Mouse (Mus musculus): ENCODE measurements around the gene Brf1. TPM values are rescaled to one million over a fixed set of nuclear protein-coding genes. Genes with fewer than 3 reads are reported as not detected.

The Brf1 gene
- polyA plus RNA-seq, 1 experiment from 2014 or later = 76.2 TPM

- no peaks in the 10 kb centered on the region for H3K9me3 ChIP-seq
- peak overlapping the region; percentile 65 for H3K9ac ChIP-seq (replicated peaks)
- H3K27ac ChIP-seq (replicated peaks) = peak overlapping the region; percentile 76
- H3K4me1 ChIP-seq = peaks cover 20% of the 10 kb centered on the region
- peaks cover 72% of the 10 kb centered on the region for H3K27me3 ChIP-seq
- ATAC-seq (ENCODE audit: low FRiP score, low read depth) = peak; percentile 44
- WGBS = 2% methylated on average over 106 of the region's 124 CpGs
- peak overlapping the region; percentile 83 for H3K4me2 ChIP-seq (replicated peaks)
- H3K36me3 ChIP-seq = no peaks in the 10 kb centered on the region
- peak overlapping the region; percentile 55 for H3K4me3 ChIP-seq
Measured at GRCm38 (mm10) chr12:112928401-112929241, 71.9 kb downstream of the Brf1 start.

DNA sequence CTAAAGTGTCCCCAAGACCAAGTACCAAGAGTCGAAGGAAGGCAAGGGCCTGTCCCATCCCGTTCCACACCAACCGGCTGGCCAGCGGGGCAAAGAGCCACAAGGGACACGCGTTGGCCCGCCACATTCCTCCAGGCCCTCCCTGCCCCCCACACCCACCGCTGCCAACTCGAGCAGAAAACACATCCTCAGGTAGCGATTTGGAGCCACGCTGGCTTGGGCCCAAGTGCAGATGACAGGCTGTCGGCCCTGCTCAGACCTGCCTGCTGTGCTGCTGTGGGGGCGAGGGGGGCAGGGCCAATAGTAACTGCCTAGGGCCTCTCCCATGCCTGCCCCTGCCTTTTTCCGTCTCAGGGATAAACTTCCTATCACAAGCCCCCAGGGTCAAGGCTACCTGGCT lies 73.2 kb downstream of the Brf1 start:
- Histone ChIP-seq H3K9me3 (no peaks in the 10 kb centered on the region), H3K4me1 (peaks cover 34% of the 10 kb centered on the region), H3K27me3 (peaks cover 64% of the 10 kb centered on the region), H3K9ac (replicated peaks) (no peak overlapping the region), H3K27ac (replicated peaks) (no peak overlapping the region), H3K4me2 (replicated peaks) (0 out of 2 replicates have a peak overlapping the region, but pooled peaks have one; percentile 83), H3K4me3 (no peak overlapping the region), H3K36me3 (no peaks in the 10 kb centered on the region)
- 69% methylated on average over 14 of the region's 14 CpGs for WGBS
- no peak for ATAC-seq (ENCODE audit: low FRiP score, low read depth)

DNA sequence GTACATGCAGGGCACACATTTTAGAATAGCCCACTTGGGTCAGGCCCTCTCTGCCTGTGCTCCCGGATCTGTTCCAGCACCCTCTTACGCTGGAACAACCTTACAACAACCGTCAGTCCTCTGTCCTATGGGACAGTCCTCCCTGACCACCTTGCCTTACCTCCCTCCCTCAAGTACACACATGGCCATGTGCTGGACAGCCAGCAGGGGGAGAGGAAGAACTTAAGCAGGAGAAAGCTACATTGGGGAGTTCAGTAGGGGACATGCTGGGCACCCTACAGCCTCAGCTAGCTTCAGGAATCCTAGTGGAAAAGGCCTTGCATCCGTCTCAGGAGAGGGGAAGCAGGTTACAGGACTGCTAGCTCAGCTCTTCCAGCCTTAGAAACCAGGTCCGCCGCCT lies 74.6 kb downstream of the Brf1 start:
- Histone ChIP-seq H3K9me3 (no peaks in the 10 kb centered on the region), H3K4me3 (no peak overlapping the region), H3K27ac (replicated peaks) (no peak overlapping the region), H3K27me3 (peaks cover 52% of the 10 kb centered on the region), H3K9ac (replicated peaks) (no peak overlapping the region), H3K36me3 (no peaks in the 10 kb centered on the region), H3K4me2 (replicated peaks) (no peak overlapping the region), H3K4me1 (peaks cover 41% of the 10 kb centered on the region)
- 83% methylated on average over 6 of the region's 6 CpGs for WGBS
- no peak for ATAC-seq (ENCODE audit: low FRiP score, low read depth)

GRCm38 (mm10) chr12:112922541-112922940 lies 78.0 kb downstream of the Brf1 start:
- WGBS = 17% methylated on average over 3 of the region's 3 CpGs
- Histone ChIP-seq H3K27ac (replicated peaks) (no peak overlapping the region), H3K27me3 (peaks cover 19% of the 10 kb centered on the region), H3K4me3 (no peak overlapping the region), H3K36me3 (no peaks in the 10 kb centered on the region), H3K9me3 (no peaks in the 10 kb centered on the region), H3K4me2 (replicated peaks) (no peak overlapping the region), H3K4me1 (peaks cover 26% of the 10 kb centered on the region), H3K9ac (replicated peaks) (no peak overlapping the region)
- ATAC-seq (ENCODE audit: low FRiP score, low read depth) = peak; percentile 47

DNA sequence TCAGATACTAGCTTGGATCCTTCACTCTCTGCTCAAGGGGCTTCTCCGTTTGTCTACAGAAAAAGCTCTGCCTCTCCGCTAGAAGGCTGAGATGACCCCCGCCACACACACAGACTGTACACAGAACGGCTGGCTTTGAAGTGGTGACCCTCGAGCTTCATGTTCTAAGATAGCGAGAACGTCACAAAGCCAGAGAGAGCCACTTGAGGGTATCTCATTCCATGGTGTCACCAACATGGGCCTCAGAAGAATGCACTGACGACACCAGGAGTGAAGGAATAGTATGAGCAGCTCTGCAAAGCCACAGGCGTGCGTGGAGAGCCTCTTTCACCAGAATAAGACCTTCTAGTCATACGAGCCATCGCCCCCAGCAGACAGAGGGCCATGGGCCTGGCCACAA lies 79.0 kb downstream of the Brf1 start:
- Histone ChIP-seq H3K36me3 (no peaks in the 10 kb centered on the region; the same call in 1 of the 2 replicates), H3K4me2 (replicated peaks) (no peak overlapping the region), H3K27me3 (peaks cover 9% of the 10 kb centered on the region), H3K4me3 (no peak overlapping the region), H3K27ac (replicated peaks) (no peak overlapping the region), H3K9me3 (no peaks in the 10 kb centered on the region), H3K4me1 (peaks cover 26% of the 10 kb centered on the region), H3K9ac (replicated peaks) (no peak overlapping the region)
- 85% methylated on average over 12 of the region's 12 CpGs for WGBS
- ATAC-seq (ENCODE audit: low FRiP score, low read depth) = no peak

- H3K4me3 ChIP-seq = no peak overlapping the region
- no peak overlapping the region for H3K27ac ChIP-seq (replicated peaks)
- no peaks in the 10 kb centered on the region for H3K27me3 ChIP-seq
- H3K4me1 ChIP-seq = peaks cover 20% of the 10 kb centered on the region
- H3K9me3 ChIP-seq = no peaks in the 10 kb centered on the region
- WGBS = 53% methylated on average over 8 of the region's 8 CpGs
- peaks cover 16% of the 10 kb centered on the region for H3K36me3 ChIP-seq
- H3K9ac ChIP-seq (replicated peaks) = no peak overlapping the region
- no peak overlapping the region for H3K4me2 ChIP-seq (replicated peaks)
- ATAC-seq (ENCODE audit: low FRiP score, low read depth) = no peak
Measured at GRCm38 (mm10) chr12:112917906-112918305, 82.6 kb downstream of the Brf1 start.

DNA sequence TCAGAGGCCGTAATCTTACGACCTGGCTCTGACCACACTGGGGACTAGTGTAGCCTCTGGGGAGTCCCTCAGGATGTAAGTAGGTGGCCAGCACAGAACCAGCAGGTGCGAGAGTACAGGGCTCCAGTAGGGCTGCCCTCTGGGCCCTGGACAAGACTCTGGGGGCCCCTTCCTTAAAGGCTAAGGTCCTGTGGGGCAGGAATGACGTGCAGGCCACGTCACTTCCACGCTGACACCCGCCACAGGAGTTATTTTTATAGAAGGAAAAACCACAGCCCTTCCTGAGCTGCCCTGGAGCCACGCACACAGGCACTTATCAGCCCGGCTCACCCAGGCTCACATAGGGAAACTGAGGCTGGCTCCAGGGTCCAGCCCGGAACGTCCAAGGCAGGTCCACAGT lies 83.0 kb downstream of the Brf1 start:
- 80% methylated on average over 11 of the region's 11 CpGs for WGBS

GRCm38 (mm10) chr12:112916698-112917400 lies 83.7 kb downstream of the Brf1 start:
- Histone ChIP-seq H3K4me3 (no peak overlapping the region), H3K4me2 (replicated peaks) (no peak overlapping the region), H3K27ac (replicated peaks) (no peak overlapping the region), H3K9ac (replicated peaks) (no peak overlapping the region), H3K4me1 (peaks cover 9% of the 10 kb centered on the region), H3K36me3 (peaks cover 17% of the 10 kb centered on the region), H3K27me3 (no peaks in the 10 kb centered on the region), H3K9me3 (no peaks in the 10 kb centered on the region)
- ATAC-seq (ENCODE audit: low FRiP score, low read depth) = no peak
- 81% methylated on average over 16 of the region's 16 CpGs for WGBS

More for the DNA sequence above, 83.0 kb downstream of the Brf1 start:
- Histone ChIP-seq H3K9ac (replicated peaks) (no peak overlapping the region), H3K4me2 (replicated peaks) (no peak overlapping the region), H3K27me3 (no peaks in the 10 kb centered on the region), H3K4me3 (no peak overlapping the region), H3K4me1 (peaks cover 15% of the 10 kb centered on the region), H3K9me3 (no peaks in the 10 kb centered on the region), H3K27ac (replicated peaks) (no peak overlapping the region), H3K36me3 (peaks cover 17% of the 10 kb centered on the region)
- ATAC-seq (ENCODE audit: low FRiP score, low read depth) = no peak

GRCm38 (mm10) chr12:112915587-112915986 lies 84.9 kb downstream of the Brf1 start:
- H3K9me3 ChIP-seq = no peaks in the 10 kb centered on the region
- ATAC-seq (ENCODE audit: low FRiP score, low read depth) = no peak
- peaks cover 6% of the 10 kb centered on the region; the same call in 1 of the 2 replicates for H3K4me1 ChIP-seq
- no peak overlapping the region for H3K27ac ChIP-seq (replicated peaks)
- no peaks in the 10 kb centered on the region for H3K27me3 ChIP-seq
- peaks cover 27% of the 10 kb centered on the region for H3K36me3 ChIP-seq
- no peak overlapping the region for H3K4me3 ChIP-seq
- no peak overlapping the region for H3K9ac ChIP-seq (replicated peaks)
- WGBS = 86% methylated on average over 13 of the region's 13 CpGs
- no peak overlapping the region for H3K4me2 ChIP-seq (replicated peaks)

- 85% methylated on average over 11 of the region's 11 CpGs for WGBS
- ATAC-seq (ENCODE audit: low FRiP score, low read depth) = no peak
- Histone ChIP-seq H3K9me3 (no peaks in the 10 kb centered on the region; the same call in 1 of the 2 replicates), H3K4me2 (replicated peaks) (no peak overlapping the region), H3K27me3 (no peaks in the 10 kb centered on the region), H3K9ac (replicated peaks) (no peak overlapping the region), H3K4me3 (no peak overlapping the region), H3K27ac (replicated peaks) (no peak overlapping the region), H3K36me3 (peaks cover 34% of the 10 kb centered on the region), H3K4me1 (peaks cover 3% of the 10 kb centered on the region; the same call in 1 of the 2 replicates)
Measured at GRCm38 (mm10) chr12:112914527-112914926, 86.0 kb downstream of the Brf1 start.

- Histone ChIP-seq H3K27me3 (no peaks in the 10 kb centered on the region), H3K4me1 (peaks cover 3% of the 10 kb centered on the region; the same call in 1 of the 2 replicates), H3K9ac (replicated peaks) (no peak overlapping the region), H3K4me2 (replicated peaks) (no peak overlapping the region), H3K36me3 (peaks cover 47% of the 10 kb centered on the region), H3K4me3 (no peak overlapping the region), H3K27ac (replicated peaks) (no peak overlapping the region), H3K9me3 (no peaks in the 10 kb centered on the region; the same call in 1 of the 2 replicates)
- WGBS = 90% methylated on average over 28 of the region's 28 CpGs
- ATAC-seq (ENCODE audit: low FRiP score, low read depth) = no peak
Measured at GRCm38 (mm10) chr12:112912951-112913745, 87.4 kb downstream of the Brf1 start.

Measured in midbrain, embryonic 12.5 days (tissue).